Mouse (Mus musculus) liver, embryonic 14.5 days (tissue): ENCODE measurements at regions not wholly inside any gene's neighbourhood (a gene's known extent, or its start where the extent isn't known, plus 50 kb on each side); places are given as distances from the start of the nearest gene placed in this dataset.

Source experiments
- ATAC-seq: fragments of 200-750 bp; cut with Nextera tagmentation; 2 replicates; pipeline ENCODE4 v1.8.0; 2017; ENCODE audit warnings: moderate number of reproducible peaks, mild to moderate bottlenecking, moderate library complexity; ENCODE audit not compliant: insufficient read depth
- DNase-seq, 3 experiments: peaks; one replicate each; pipeline ENCODE4 v3.0.0-alpha.2; 2012 to 2013; ENCODE audit warnings: low read depth in 3 of 3, low spot score in 3 of 3
- H3K27ac ChIP-seq: fragments of 300-500 bp; sonication (generic); 2 replicates; pipeline ENCODE4 v1.5.1; 2014; ENCODE audit warnings: moderate library complexity, mild to moderate bottlenecking, control low read depth, inconsistent platforms
- H3K27me3 ChIP-seq: fragments of 300-500 bp; sonication (generic); 2 replicates; pipeline ENCODE4 v1.6.1; 2014; ENCODE audit warnings: mild to moderate bottlenecking, low read length, moderate library complexity; ENCODE audit not compliant: control insufficient read depth, insufficient read depth
- H3K36me3 ChIP-seq: fragments of 300-500 bp; sonication (generic); replicated peaks from 2 replicates; pipeline ENCODE4 v1.6.1; 2014; ENCODE audit warnings: low read depth; ENCODE audit not compliant: control insufficient read depth, insufficient read depth
- H3K4me1 ChIP-seq, 2 experiments: fragments of 200-500 bp in 1 of 2; fragments of 300-500 bp in 1 of 2; sonication (generic) in 1 of 2; replicated peaks; 2 replicates each; pipeline ENCODE4 v1.6.1; 2012 to 2014; ENCODE audit warnings: antibody characterized with exemption in 1 of 2, inconsistent platforms in 1 of 2, low read length in 1 of 2; ENCODE audit not compliant: control insufficient read depth in 2 of 2, insufficient read depth in 2 of 2
- H3K4me2 ChIP-seq: fragments of 300-500 bp; sonication (generic); 2 replicates; pipeline ENCODE4 v1.6.1; 2014; ENCODE audit warnings: low read depth, mild to moderate bottlenecking, control low read depth, moderate library complexity
- H3K4me3 ChIP-seq, 2 experiments: fragments of 200-500 bp in 1 of 2; fragments of 300-500 bp in 1 of 2; sonication (generic) in 1 of 2; 2 replicates each; pipeline ENCODE4 v1.5.1; 2012 to 2014; ENCODE audit warnings: low read depth in 2 of 2, low read length in 2 of 2, mild to moderate bottlenecking in 2 of 2, control low read depth in 1 of 2, inconsistent platforms in 1 of 2, moderate library complexity in 1 of 2; ENCODE audit not compliant: insufficient read depth in 1 of 2
- H3K9ac ChIP-seq: fragments of 300-500 bp; sonication (generic); replicated peaks from 2 replicates; pipeline ENCODE4 v1.6.1; 2014; ENCODE audit warnings: mild to moderate bottlenecking, control low read depth, moderate library complexity
- H3K9me3 ChIP-seq: fragments of 300-500 bp; sonication (generic); 2 replicates; pipeline ENCODE4 v1.6.1; 2016; ENCODE audit warnings: low read length, mixed read lengths; ENCODE audit not compliant: control insufficient read depth
- CTCF ChIP-seq: IDR thresholded peaks from 2 replicates; pipeline ENCODE4 v1.5.1; 2016; ENCODE audit warnings: antibody characterized with exemption, low read depth, control low read depth
- EP300 ChIP-seq: IDR thresholded peaks from 2 replicates; pipeline ENCODE4 v1.6.1; 2016; ENCODE audit warnings: antibody characterized with exemption, low read depth
- WGBS: fragments of 180-500 bp; shearing (Covaris S2); extraction: QIAGEN DNeasy Blood & Tissue Kit; methylation state at CpG from one replicate; pipeline ENCODE4 v1.1.7; 2014; ENCODE audit not compliant: insufficient replicate concordance; 5-methylcytosine and 5-hydroxymethylcytosine counted together

DNA sequence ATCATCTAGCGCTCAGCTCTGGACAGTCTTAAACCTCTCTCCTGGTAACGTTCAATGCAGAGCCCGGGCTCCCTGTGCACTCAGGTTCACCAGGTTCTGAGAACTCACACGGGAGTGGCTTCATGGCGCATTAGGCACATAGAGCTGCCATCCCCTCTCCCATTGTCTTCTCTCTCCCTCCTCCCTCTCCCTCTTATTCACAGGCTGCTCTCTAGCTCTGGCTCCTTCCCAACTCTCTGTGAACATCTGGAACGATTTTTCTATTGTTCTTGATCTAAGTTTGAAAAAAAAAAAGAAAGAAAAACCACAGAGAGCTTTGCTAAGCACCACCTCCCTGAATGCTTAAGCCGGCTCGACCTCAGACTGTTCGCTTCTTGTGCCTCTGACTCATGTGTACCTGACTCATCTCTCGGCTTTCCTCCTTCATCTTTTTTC, 174.2 kb downstream of the Abhd5 start:
- DNase-seq (no peak), ATAC-seq (no peak)
- Histone ChIP-seq H3K36me3 (no peaks in the 10 kb centered on the region), H3K9ac (no peak overlapping the region), H3K4me2 (no peak overlapping the region), H3K4me1 (no peaks in the 10 kb centered on the region), H3K4me3 (no peak overlapping the region), H3K27ac (no peak overlapping the region), H3K27me3 (no peaks in the 10 kb centered on the region), H3K9me3 (no peaks in the 10 kb centered on the region)
- 41% methylated on average over 10 of the region's 10 CpGs for WGBS
- TF ChIP-seq EP300, result no peak
- TF ChIP-seq CTCF, result no peak

DNA sequence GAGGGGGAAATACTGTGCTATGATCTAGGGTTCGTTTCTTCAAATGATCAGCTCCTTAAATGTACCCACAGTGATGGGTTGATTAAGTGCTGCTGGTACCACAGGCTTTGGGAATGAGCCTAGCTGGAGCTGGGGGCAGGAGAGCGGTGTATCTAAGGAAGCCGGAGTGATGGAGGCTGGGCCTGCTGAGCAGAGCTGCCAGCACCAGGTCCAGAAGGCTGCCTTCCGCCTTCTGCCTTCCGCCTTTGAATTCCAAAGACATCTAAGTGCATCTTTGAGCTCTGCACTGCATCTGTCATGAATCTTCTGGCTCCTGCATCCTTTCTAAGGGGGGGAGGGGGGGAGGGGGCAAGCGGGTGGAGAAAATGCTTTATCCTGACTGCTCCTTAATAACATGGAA, 176.9 kb downstream of the Abhd5 start:
- TF ChIP-seq CTCF, result no peak
- no peak for TF ChIP-seq EP300
- Histone ChIP-seq H3K36me3 (no peaks in the 10 kb centered on the region), H3K27ac (no peak overlapping the region), H3K27me3 (no peaks in the 10 kb centered on the region), H3K4me3 (no peak overlapping the region), H3K9me3 (no peaks in the 10 kb centered on the region), H3K4me1 (no peaks in the 10 kb centered on the region), H3K9ac (no peak overlapping the region), H3K4me2 (no peak overlapping the region)
- no peak for DNase-seq
- no peak for ATAC-seq
- WGBS, result 68% methylated on average over 6 of the region's 6 CpGs

DNA sequence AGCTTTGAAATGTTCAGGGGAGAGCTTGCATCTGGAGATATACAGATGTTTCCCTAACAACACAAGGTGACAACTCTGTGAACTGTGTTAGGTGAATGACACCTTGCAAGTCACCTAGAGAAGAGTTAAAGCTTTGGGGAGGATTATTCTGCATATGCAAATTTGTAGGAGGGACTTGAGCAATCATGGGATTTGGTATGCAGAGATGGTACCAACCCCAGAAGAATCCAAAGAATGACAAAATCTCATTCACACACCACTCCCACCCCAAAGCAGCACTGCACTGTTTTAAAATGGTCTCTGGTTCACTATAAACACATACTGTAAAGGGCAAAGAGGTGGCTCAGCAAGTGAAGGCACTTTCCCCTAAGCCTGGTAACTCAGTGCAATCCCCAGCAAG, 178.3 kb downstream of the Abhd5 start:
- Histone ChIP-seq H3K4me2 (no peak overlapping the region), H3K9ac (no peak overlapping the region), H3K27ac (no peak overlapping the region), H3K27me3 (no peaks in the 10 kb centered on the region), H3K9me3 (no peaks in the 10 kb centered on the region), H3K36me3 (no peaks in the 10 kb centered on the region), H3K4me1 (no peaks in the 10 kb centered on the region), H3K4me3 (no peak overlapping the region)
- ATAC-seq (no peak), DNase-seq (no peak)
- TF ChIP-seq EP300 (no peak), CTCF (no peak)

DNA sequence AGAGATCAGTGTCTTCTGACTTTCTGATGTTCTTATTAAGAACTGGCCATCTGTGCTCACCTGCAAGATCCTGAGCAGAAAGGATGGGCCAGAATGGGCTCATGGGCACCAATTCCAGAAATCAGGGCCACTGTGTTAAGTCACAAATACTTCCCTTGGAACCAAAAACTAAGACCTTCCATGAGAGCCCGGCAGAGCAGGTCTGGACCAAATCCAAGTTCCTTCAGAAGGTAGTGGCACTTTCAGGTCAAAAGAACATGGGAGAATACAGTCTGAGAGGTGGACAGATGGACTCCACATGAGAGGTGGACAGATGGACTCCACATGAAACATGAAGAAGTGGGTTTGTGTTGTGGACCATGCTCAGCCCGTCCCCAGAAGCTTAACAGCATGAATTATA, 180.4 kb downstream of the Abhd5 start:
- Histone ChIP-seq H3K4me3 (no peak overlapping the region), H3K9ac (no peak overlapping the region), H3K9me3 (no peaks in the 10 kb centered on the region), H3K27me3 (no peaks in the 10 kb centered on the region), H3K36me3 (no peaks in the 10 kb centered on the region), H3K27ac (no peak overlapping the region), H3K4me2 (no peak overlapping the region), H3K4me1 (no peaks in the 10 kb centered on the region)
- WGBS, result 61% methylated on average over 2 of the region's 2 CpGs
- TF ChIP-seq EP300, result no peak
- no peak for TF ChIP-seq CTCF
- no peak for ATAC-seq
- no peak for DNase-seq

DNA sequence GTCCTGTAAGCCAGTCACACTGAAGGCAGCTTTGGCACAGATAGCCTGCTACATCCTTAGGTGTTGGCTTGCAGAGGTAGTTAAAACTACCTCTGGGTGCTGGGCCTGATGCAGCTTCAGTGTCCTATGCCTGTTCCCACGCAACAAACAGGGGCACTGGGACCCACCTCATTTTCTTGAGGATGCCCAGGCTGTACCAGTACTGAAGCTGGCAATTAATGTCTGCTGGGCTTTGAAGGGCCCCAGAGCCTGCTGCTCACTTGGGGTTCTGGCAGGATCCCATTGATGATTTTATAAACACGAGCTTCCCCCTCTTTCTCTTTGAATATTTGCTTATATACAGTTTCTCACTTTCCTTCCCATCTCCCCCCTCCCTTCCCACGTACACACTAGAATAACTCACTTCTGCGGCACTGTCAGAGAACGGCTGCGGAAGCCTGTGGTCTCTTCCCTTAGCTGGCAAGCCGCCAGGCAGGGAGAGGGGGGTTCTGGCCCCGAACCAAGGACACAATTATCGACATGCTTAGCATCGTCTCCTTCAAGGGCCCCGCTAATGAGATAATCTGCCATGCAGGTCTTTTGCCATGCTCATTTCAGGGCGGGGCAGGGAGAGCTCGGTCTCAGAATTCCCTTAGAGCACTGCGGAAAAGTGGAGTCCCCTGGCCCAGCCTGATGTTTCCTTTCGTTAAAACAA, 182.9 kb downstream of the Abhd5 start:
- Histone ChIP-seq H3K27me3 (no peaks in the 10 kb centered on the region), H3K4me2 (no peak overlapping the region), H3K9me3 (no peaks in the 10 kb centered on the region), H3K27ac (no peak overlapping the region), H3K36me3 (no peaks in the 10 kb centered on the region), H3K4me3 (no peak overlapping the region), H3K9ac (no peak overlapping the region), H3K4me1 (no peaks in the 10 kb centered on the region)
- TF ChIP-seq CTCF (no peak), EP300 (no peak)
- 50% methylated on average over 15 of the region's 15 CpGs for WGBS
- ATAC-seq (no peak), DNase-seq (no peak)
